Mouse (Mus musculus) small intestine, adult 2 months (tissue): ENCODE measurements around the gene Sat2.

Experiments
- CTCF ChIP-seq: fragments of 200-500 bp; IDR thresholded peaks from 2 replicates; pipeline ENCODE4 v1.5.1; 2012; ENCODE audit warnings: low read depth, mild to moderate bottlenecking, control low read depth, inconsistent platforms, low read length, moderate library complexity, mixed read lengths; ENCODE audit not compliant: insufficient replicate concordance, insufficient read length; ENCODE audit errors: extremely low read depth
- POLR2A ChIP-seq: fragments of 200-500 bp; IDR thresholded peaks from 2 replicates; pipeline ENCODE4 v1.6.1; 2012; ENCODE audit warnings: low read depth, mild to moderate bottlenecking, control low read depth, inconsistent platforms, low read length, moderate library complexity

DNA sequence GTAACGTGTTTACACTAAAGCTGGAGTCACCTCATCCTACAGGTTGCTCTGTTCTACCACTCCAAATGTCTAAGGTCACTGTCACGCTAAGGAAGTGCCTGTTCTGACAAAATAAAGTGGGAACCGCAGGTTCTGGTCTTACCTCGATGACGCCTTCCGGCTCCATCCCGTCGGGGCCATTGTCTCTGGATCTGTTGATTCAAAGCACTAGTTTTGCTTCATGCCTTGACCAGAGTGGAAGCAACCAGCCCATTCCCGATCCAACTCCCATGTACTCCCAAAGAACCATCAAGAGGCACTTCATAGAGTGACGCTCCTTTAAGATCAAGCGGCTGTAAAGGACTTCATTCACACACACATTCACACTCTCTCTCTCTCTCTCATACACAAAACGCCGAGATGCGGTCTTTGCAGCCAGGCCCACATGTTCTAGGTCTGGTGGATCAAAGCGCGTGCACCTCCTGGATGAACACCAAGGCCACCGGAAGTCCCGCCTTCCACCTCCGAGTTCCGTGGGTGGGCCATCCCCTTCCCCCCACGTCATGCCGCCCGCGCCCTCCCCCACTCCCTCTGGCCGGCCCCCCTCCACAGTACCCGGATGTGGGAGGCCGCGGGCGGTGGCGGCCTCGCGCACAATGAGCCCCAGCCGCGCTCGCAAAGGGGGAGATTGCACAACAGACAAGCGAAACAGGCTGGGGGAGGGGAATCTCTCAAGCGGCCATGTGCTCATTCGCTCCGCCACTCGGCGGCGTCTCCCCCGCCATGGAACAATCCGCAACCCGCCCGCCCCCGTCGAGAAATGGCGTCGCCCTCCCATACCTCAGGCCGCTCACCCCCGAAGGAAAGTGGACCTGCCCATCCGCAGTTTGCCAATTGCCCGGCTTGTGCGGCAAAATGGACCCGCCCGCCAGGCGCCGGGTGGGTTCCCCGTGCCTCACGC, 49.2 kb downstream of the Sat2 start:
- TF ChIP-seq CTCF = no peak
- peak; percentile 68; the same call in 1 of the 2 replicates for TF ChIP-seq POLR2A
